Mouse (Mus musculus): Measurements from ENCODE around the gene Msh5. TPM values are rescaled to one million over a fixed set of nuclear protein-coding genes. Genes with fewer than 3 reads are reported as not detected.

Msh5 gene
- 1 to 10 TPM; 1.0 to 2.2 TPM for total RNA-seq (2023)

GRCm38 (mm10) chr17:35046681-35047455, at the start of gene Msh5:
TSS of gene Msh5 (minus strand) at chr17:35046745.

GRCm38 (mm10) chr17:35088825-35089644, 42.5 kb upstream of the Msh5 start, which contains the start of gene Abhd16a:
TSS of gene Abhd16a (plus strand) at chr17:35089263.

GRCm38 (mm10) chr17:35085208-35085865, 38.8 kb upstream of the Msh5 start, which contains the start of gene Ly6g6f:
TSS of gene Ly6g6f (minus strand) at chr17:35085610.

GRCm38 (mm10) chr17:35077786-35078233, 31.3 kb upstream of the Msh5 start, which contains the start of gene Ly6g6d:
TSS of gene Ly6g6d (minus strand) at chr17:35078065.

GRCm38 (mm10) chr17:35076507-35077176, 30.1 kb upstream of the Msh5 start, which contains the start of gene Ly6g6e:
TSS of gene Ly6g6e (plus strand) at chr17:35076902.

GRCm38 (mm10) chr17:35066084-35066483, 19.5 kb upstream of the Msh5 start, which contains the start of gene Mpig6b:
TSS of gene Mpig6b (minus strand) at chr17:35066184.

GRCm38 (mm10) chr17:35064951-35065947, 18.7 kb upstream of the Msh5 start, which contains the start of gene Ly6g6c:
TSS of gene Ly6g6c (plus strand) at chr17:35065388.

GRCm38 (mm10) chr17:35058911-35059892, 12.7 kb upstream of the Msh5 start, which contains the start of gene Ddah2:
TSS of gene Ddah2 (plus strand) at chr17:35059035.

GRCm38 (mm10) chr17:35049561-35050016, 3.0 kb upstream of the Msh5 start, which contains the start of gene Clic1:
TSS of gene Clic1 (plus strand) at chr17:35049966.

GRCm38 (mm10) chr17:35027277-35028068, 19.1 kb downstream of the Msh5 start, which contains the start of gene Sapcd1:
TSS of gene Sapcd1 (minus strand) at chr17:35028016.

GRCm38 (mm10) chr17:35016376-35016775, 30.2 kb downstream of the Msh5 start, which contains the start of gene Vwa7:
TSS of gene Vwa7 (plus strand) at chr17:35016579.

GRCm38 (mm10) chr17:35000717-35001451, 45.7 kb downstream of the Msh5 start, which contains the start of gene Vars:
TSS of gene Vars (plus strand) at chr17:35000987.

GRCm38 (mm10) chr17:34981690-34982180, 64.8 kb downstream of the Msh5 start, which contains the start of gene Lsm2:
TSS of gene Lsm2 (plus strand) at chr17:34981862.

Measured in monocyte, adult 59 days (primary cell).